ENCODE assay signal across 1 mouse cellular context in genomic region chr17:34123518-34123917, GRCm38 (mm10).
TF ChIP-seq lines count a peak whose summit lies in the region.

No protein-coding gene starts in this region.

TF ChIP-seq in MEL, 35 proteins besides CTCF, POLR2A, EP300 and RAD21 (continued from another document):
- TF ChIP-seq ETS1 (IDR thresholded peaks at IDR 0.05; ENCODE audit: low read depth, low read length) (no peak), ZC3H11A (IDR thresholded peaks at IDR 0.05; ENCODE audit: low read depth, low read length) (no peak), MEF2A (IDR thresholded peaks at IDR 0.05; ENCODE audit: extremely low read depth, insufficient replicate concordance, low read depth, low read length, poor library complexity, severe bottlenecking) (no peak), MXI1 (IDR thresholded peaks at IDR 0.05; ENCODE audit: low read depth, low read length) (no peak), JUND (IDR thresholded peaks at IDR 0.05; ENCODE audit: low read depth, low read length) (no peak), GABPA (IDR thresholded peaks at IDR 0.05; ENCODE audit: low read depth, low read length) (no peak), KAT2A (conservative IDR thresholded peaks at IDR 0.05; ENCODE audit: low read depth, low read length) (no peak), UBTF (IDR thresholded peaks at IDR 0.05; ENCODE audit: borderline replicate concordance, insufficient read depth, low read depth, low read length) (no peak), POLR2AphosphoS5 (IDR thresholded peaks at IDR 0.05; ENCODE audit: borderline replicate concordance, low read depth, low read length) (no peak), MYB (IDR thresholded peaks at IDR 0.05; ENCODE audit: low read depth, low read length) (no peak), E2F4 (IDR thresholded peaks at IDR 0.05; ENCODE audit: borderline replicate concordance, low read depth, low read length) (no peak)
TF ChIP-seq in MEL: peak in this region for 0.
